Mouse (Mus musculus): Measurements from ENCODE around the gene Camk1d.

The Camk1d gene

DNA sequence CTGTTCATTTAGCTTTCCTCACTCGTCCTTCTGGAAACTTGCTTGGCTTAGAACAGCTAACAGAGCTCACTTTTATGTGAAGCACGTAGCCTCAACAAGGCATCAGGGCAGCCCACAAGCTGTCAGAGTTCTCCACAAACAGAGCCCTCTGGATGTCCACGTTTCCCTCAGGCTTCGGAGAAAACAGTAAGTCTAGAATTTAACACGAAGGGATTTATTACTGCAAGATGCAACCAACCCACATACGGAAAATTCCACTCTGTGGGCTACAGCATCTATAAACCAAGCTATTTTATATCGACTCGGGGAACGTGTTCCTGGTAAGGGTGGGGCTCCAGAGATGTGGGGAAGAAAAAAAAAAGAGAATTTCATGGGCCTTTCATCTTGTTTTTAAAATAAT, 369.0 kb downstream of the Camk1d start:
- CTCF ChIA-PET: no interaction called here

DNA sequence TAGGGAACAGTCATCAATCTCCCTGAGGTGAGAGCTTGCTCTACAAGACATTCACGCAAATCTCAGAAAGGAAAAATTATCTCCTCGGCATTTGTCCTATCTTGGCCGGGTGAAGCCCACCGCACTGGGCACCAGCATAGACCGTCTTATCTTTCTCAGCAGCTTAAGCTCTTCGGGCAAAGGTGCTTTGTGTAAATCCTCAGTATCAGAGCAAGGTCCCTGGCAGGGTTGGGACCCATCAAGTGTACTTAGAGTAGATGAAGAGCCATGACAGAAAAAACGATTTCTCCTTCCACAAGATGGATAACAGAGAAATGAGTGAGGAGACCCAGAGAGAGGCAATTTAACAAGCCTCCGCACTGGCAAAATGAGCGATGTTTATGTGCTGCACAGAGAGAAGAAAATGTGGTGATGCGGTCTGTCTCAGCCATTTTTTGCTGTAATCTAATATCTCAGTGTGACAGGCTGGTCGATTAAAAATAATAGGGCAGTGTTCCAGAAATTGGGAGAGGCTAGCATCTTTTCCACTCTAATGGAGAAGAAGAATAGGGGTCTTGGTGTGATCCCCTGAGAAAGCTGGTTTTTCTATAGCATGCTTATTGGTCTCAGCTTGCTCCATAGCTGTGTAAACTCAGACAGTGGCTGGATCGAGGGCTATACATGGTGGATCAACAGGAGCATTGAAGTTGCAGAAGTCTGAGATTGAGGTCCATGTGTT, 386.6 kb downstream of the Camk1d start:
- CTCF ChIA-PET: interaction anchor here (0.6 kb wide), 1 partner anchor 40 kb away, joined by 7 read pairs; no protein-coding TSS in a partner anchor

DNA sequence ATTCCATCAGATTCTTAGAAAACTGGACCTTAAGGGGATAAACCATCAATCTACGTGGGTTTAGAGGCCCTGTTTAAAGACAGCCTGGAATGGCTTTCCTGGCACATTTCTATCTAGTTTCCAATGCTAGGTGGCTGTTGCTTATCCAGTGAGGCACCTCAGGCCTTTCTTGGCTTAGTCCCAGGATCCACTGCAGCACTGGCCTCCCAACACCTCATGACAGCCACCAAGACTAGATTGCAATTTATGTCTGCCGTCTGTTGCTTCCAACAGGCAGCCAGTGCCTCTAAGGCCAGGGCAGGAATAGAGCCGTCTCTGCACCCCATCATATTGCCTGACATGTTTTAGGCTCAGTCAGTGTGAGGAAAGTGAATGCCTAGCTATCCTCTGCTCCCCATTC, 389.5 kb downstream of the Camk1d start:
- CTCF ChIA-PET: no interaction called here

DNA sequence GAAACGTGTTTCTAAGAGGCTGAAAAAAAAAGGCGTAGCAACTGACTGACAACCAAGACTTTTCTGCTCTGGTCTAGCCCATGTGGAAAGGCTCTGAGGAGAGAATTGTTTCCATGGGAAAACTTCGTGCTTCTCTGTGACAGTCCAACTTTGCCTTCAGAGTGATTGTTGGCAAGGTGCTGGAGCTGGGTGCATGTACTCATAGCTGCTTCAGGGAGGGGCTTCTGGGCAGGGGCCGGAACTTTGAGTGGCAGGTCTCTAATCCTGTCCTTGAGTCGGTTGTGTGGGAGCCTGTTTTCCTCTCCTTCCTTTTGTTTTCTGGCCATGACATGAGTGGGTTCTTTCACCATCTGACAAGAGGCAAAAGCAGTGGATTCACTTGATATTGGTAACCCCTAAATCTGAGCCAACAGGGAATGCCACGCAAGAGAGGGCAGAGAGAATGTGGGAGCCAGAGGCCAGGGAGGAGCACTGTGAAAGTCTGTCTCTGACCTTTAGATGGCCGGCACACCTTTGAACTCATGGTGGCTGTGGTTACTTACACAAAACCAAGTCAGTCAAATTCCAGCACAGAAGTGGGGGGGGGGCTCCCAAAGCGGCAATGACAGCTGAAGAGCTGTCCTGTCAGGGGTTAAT, 392.5 kb downstream of the Camk1d start:
- CTCF ChIA-PET: interaction anchor here (0.7 kb wide), 1 partner anchor 47 kb away, joined by 6 read pairs; no protein-coding TSS in a partner anchor

DNA sequence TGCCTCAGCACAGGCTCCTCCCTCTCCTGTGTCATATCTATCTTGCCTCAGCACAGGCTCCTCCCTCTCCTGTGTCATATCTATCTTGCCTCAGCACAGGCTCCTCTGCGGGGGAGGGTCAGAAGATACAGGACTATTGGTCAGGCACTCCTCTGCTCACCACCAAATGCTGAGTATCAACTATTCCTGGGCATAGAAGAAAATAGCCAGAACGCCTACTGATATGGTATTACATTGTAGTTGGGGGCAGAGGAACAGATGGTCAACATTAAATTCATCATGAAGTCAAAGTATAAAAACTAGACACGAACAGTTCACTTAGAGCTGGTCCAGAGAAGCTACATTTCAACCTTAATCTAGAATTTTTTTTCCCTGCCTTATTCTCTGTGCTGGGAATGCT, 395.2 kb downstream of the Camk1d start:
- CTCF ChIA-PET: no interaction called here

DNA sequence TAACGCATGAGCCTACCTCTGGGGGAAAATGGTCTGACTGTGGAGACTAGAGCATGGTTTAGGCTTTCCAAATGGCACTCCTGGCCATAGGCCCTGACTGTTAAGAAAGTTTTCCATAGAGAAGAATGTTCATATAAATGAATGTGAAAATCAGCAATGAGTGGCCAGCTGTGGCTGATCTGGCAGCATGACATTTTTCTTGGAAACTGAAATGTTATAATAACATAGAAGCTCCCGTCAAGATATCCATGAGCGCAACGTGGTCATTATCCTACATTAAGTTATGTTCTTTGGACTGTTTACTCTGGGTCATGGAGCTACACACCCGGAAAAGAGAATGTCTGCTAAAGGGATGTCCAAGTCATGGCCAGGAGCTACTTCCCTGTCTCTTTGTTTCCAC, 397.6 kb downstream of the Camk1d start:
- CTCF ChIA-PET: no interaction called here

DNA sequence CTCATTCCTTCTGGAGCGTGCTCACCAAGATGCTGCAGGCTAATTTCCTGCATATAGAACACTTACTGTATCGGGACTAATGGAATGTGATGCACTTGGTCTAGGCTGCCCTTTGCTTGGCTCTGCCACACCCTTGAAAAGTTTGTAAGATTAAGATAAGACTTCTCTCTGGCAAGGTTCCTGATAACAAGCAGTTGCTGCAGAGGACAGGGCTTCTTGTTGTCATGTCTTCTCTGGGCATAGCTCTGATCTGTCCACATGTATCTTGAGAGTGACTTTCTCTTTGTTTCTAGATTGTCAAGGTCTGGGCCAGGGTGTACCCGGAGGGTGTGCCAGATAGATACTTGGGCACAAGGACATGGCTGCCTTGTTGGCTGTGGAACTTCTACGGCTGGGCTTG, 398.1 kb downstream of the Camk1d start:
- CTCF ChIA-PET: no interaction called here

DNA sequence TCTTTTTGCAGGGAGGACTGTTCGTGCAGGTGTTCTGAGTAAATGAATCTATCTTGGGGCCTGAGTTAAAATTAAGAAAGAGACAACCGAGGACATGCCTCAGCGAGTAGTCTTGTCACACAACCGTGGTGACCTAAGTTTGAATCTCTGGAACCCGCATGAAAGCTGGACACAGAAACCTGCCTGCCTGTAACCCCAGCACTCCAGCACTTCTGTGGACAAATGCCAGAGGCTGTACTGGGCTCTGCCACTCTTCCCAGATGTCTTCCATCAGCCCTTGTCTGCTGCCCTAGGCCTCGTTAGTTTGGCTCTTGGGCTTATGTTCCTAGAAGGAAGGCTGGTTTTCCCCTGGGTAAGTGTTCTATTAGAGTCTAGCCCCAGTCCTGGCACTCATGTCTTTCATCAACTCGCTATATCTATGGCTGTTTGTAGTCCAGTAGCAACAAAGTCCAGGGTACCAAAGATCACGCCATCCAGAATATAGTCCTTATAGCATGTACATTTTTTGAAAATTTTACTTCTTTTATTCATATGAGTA, 399.0 kb downstream of the Camk1d start:
- CTCF ChIA-PET: no interaction called here

DNA sequence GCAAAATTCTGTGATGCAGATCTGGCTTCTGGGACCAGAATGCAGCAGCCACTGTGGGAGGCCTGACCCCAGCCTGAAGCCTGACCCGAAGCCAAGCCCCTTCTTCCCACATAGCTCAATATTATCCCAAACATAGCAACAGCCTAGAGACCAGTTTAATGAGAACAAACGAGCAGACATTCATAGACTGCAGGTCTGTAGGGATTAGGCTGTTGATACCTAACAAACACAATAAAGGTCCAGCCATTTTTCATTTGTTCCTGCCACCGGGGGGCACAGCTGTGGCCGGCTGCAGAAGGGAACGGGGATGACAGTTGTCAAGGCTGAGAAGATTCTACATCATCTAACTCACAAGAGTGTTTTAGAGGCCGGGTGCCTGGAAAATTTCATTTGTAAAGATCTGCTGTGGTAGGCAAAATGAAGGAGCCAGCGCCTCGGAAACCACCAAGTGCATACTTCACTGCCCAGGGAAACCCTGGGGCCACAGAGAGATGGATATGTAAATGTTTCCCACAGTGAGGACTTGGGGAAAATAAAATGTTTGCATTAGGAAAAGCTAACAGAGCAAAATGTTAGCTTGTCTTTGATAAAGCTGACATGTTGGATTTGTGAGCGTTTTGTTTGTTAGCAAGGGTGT, 399.7 kb downstream of the Camk1d start:
- CTCF ChIA-PET: interaction anchor here (0.6 kb wide), 1 partner anchor 22 kb away, joined by 6 read pairs; no protein-coding TSS in a partner anchor

DNA sequence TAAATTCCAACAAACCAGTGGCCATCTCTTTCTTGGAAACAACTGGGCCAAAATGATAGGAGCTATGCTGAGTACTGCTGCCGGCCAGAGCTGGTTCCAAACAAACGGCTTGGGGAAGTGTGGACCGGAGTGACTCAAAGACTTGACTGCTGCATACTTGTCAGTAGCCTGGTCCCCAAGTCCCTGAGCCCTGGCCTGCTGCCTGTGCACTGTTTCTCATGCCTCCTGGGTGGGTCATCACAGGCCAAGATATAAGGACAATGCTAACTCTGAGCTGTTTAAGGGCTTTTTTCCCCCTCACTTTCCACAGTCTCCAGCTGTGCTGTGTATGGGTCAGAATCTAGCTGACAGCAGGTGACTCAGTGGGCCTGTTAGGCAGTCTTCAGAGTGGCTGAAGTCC, 409.2 kb downstream of the Camk1d start:
- CTCF ChIA-PET: no interaction called here

DNA sequence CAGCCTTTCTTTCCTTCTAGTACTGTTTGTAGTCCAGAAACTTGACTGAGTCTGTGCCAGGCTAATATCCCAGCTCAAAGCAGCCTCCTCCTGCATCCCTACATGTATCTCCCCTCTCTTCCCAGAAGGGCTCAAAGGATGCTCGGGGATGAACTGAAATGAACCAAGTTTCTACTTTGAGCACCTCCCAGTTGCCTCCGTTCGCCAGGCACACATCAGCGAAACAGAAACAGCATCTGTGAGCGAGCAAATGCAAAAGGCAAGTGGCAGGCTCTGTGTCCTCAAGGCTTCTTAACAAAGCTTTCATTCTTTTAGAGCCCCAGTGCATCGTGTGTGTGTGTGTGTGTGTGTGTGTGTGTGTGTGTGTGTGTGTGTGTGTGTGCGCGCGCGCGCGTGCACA, 409.9 kb downstream of the Camk1d start:
- CTCF ChIA-PET: no interaction called here

DNA sequence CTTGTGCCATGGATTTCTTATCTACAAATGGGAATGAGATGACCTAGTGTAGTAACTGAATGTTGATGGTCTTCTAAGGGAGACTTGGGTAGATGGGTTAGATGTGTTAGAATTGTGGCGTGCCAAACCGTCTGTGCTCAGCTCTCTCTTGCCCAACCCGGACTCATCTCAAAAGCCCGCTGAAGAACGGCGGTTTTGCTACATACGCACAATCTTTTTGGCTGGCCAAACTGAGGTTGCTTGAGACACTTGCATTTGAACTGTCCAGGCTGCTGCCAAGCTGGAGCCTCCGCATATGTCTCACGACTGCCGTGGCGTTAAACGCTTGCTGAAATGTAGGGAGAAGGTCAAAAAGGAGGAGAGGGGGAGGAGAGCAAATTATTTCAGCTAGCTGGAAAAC, 413.0 kb downstream of the Camk1d start:
- CTCF ChIA-PET: interaction anchor here (0.6 kb wide), 1 partner anchor 107 kb away, joined by 4 read pairs; no protein-coding TSS in a partner anchor

DNA sequence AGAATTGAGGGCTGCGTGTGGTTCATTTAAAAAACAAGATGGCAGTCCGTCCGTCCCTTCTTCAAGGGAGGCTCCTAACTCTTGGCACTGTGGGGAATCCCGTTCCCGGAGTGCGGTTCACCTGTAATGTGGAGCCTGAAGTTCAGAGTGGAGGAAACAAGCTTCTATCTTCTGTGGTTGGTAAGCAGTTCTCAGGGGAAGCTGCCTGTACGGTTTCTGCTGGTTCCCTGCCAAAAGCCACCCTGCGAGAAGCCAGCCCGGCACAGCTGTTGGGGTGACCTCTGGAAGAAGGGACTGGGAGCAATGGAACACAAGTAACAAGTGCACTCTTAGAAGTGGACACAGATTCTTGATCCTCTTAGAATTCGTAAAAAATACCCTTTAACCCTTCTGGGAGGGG, 416.2 kb downstream of the Camk1d start:
- CTCF ChIA-PET: no interaction called here

DNA sequence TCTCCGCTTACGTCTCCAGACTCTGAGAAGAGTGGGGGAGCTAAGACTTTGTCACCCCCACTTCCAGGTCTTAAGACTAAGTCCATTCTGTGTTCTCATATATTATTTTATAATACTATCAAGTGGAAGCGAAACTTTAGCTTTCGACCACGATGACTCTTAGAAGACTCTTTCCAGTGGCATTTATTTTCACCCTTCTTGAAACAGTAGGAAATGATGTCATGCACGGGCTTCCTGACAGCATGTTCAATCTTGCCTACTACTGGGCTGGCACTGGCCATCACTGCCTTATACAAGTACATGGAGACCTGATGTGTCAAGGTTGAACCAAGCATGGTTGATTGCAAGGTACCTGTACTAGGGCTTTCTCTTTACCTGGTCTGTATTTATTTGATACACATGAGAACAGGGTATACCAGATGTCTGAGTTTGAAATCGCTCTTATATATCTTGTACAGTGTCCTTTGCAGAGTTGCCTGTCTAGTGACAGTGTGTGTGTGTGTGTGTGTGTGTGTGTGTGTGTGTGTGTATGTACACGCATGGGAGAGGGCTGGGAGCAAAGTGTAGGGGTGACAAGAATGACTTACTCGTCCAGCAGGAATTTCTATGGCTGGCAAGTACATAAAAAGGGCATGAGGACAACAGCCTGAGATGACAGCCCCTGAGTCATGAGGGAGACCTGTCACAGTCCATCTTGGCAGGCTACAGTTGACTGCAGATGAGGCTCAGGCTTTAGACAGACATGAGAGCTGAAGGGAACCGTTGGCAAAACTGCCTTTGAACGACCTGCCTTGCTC, 417.4 kb downstream of the Camk1d start:
- CTCF ChIA-PET: no interaction called here

DNA sequence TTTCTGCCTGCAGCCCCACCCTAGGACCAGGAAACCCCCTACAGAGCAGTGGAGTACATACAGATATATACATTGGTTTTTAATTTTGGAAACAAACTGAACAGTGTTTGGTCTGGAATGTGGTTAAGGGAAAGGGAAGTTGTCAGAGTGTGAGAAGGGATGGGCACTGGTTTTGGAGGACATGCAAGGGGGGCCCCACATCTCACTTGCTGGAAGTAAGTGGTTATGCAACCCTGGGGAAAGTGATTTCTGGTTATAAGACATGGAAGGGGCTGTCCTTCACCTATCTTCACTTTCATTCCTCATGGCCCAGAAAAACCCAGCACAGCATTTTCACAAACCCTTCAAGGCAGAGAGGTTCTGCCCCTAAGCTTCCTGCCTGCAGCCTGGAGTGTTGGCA, 419.2 kb downstream of the Camk1d start:
- CTCF ChIA-PET: interaction anchor here (0.6 kb wide), 1 partner anchor 68 kb away, joined by 3 read pairs; no protein-coding TSS in a partner anchor

DNA sequence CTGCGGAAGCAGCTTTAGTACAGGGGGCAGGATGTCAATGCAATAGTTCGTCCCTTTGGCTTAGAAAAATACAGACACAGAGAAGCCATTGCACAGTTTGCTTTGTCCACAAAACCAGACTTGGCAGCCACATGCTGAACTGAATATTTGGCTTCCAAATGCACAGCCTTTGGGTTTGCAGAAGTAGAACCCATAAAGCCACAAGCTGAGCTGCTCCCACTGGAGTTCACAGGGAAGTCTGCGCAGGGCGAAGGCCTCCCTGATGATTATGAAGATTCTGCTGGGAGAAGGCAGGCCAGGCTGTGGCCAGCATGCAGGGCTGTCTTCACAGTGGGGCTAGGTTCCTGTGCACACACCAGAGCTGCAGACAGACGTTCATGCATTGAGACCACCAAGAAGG, 419.9 kb downstream of the Camk1d start:
- CTCF ChIA-PET: interaction anchor here (0.6 kb wide), 1 partner anchor 67 kb away, joined by 3 read pairs; no protein-coding TSS in a partner anchor

DNA sequence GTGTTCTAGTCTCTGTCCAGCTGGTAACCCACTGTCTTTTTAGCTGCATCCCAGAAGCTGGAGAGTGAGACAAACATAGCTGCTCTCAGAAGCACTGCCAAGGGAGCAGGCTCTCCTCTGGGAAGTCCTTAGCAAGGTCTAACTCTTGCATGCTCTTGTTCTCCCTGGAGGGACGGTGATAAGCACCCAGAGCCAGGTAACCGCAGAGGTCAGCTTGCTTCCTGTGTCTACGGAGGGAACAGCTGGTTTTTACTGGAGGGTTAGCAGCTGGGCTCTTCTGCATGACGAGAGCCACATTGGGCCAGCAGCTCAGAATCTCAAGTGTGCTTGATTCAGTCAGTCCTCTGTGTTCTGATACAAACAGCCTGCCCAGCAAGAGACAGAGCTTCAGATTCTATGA, 425.7 kb downstream of the Camk1d start:
- CTCF ChIA-PET: no interaction called here

DNA sequence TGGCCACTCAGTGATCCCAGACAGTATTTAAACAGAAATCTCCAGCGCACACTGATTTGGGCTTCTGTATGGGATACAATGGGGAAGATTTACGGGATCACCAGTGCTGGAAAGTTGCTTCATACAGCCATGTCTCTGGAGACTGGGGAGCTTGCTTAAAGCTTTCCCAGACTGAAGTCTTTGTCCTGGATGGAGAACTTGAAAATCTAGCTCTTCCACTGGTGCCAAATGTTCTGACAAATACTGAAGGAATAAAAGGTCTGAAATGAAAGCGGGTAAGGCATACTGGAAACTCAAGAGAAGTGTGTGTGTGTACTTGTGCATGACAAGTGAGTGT, 427.3 kb downstream of the Camk1d start:
- CTCF ChIA-PET: no interaction called here

DNA sequence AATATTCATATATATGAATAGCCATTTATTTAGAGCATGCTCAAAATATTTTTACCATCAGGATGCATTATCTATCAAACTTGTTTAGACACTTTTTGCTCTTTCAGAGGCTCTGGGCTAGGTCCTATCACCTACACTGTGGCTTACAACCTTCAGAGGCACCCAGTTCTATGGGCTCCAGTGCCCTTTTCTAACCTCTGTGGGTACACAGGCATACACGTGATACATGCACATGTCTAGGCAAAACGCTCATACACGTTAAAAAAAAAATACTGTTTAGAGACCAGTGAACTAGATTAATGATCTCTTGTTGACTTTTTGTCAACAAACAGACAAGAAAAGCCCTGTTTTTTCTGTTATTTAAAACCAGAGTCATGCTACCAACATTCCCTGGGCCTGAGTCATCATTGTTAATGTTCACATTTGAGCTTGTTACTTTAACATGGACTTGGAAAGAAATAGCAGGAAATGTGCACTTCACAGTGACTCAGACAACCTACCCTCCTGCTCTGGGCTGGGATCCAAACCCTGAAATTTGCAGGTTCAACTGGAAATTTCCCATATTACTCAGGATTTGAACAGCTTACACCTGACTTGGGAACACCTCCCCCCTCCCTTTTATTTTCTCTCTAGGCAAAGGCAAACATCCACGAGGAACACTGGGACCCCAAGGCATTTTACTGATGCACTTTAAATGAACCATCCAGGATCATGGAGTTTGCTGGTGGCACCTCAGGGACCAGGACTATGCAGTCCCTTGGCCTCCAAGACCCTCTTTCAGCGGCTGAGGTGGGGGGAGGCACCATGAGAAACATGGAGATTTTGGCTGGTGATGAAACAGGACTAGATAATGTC, 427.9 kb downstream of the Camk1d start:
- CTCF ChIA-PET: no interaction called here

DNA sequence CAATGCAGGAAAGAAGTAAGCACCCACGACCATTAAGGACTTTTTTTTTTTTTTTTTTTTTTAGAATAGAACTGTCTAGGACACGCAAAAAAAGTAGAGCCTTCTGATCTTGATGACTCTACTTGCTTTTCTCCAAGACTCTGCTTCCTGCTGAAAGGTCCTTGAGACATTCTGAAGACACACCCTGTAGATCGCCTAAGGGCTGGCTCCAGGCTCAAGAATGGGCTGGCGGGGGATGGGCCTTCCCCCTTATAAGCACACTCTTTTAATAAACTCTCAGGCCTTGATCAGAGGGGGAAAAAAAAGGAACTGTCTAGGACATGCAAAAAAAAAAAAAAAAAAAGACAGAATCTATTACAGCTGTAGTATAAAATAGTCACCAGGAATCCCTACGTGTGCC, 430.0 kb downstream of the Camk1d start:
- CTCF ChIA-PET: interaction anchor here (0.7 kb wide), 1 partner anchor 862 kb away, joined by 5 read pairs; no protein-coding TSS in a partner anchor

DNA sequence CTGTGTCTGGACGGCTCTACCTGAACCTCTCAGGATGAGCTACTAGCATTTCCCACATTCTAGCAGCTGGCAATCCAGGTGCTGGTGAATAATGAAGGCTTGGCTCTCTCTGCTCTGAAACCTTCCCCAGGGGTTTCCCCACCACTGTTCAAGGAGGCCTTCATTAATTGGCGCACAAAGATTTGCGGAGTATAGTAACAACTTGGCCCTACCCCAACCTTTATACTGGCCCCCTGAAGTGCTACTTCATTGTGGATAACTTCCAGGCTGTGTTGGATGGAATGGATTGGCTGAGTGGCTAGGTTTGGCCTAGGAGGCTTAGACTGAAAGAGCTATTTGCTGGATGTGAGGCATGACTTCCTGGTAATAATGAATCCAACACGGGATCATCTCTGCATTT, 431.7 kb downstream of the Camk1d start:
- CTCF ChIA-PET: no interaction called here
